Comparison of ENCODE assay signal across 15 mouse cellular contexts in genomic region chr15:83427294-83428163, GRCm38 (mm10). TPM values are rescaled to one million over a fixed set of nuclear protein-coding genes. Genes with fewer than 3 reads are reported as not detected.
A peak's percentile ranks its signal among the peaks of the same experiment; 100 is the strongest.
DNase-seq lines count a peak whose midpoint lies in the region; ATAC-seq and TF ChIP-seq lines count a peak whose summit lies in the region.
"Had no signal": no experiment of that assay in that cellular context is flagged by ENCODE, and none has a peak within 500 bp of the region (broad histone marks: within the 10 kb centered on the region; RNA-seq: fewer than 3 reads in every experiment).

No protein-coding gene starts in this region.

- TF ChIP-seq CTCF in liver, adult 2 months (IDR thresholded peaks at IDR 0.05; ENCODE audit: low read depth, low read length): no peak
- TF ChIP-seq CTCF in liver, embryonic 14.5 days (IDR thresholded peaks at IDR 0.05; ENCODE audit: low read depth): peak; percentile 48

- H3K36me3 ChIP-seq in liver, adult 2 months (ENCODE audit: control insufficient read depth, insufficient read depth, low read length): no peaks in the 10 kb centered on the region
- H3K36me3 ChIP-seq in liver, embryonic 14.5 days (replicated peaks; ENCODE audit: control insufficient read depth, insufficient read depth, low read depth): no peaks in the 10 kb centered on the region; the same call in 1 of the 2 replicates
- no peaks in the 10 kb centered on the region for H3K36me3 ChIP-seq in splenic B cell, adult 2 months (ENCODE audit: control insufficient read depth, insufficient read depth, low read length, poor library complexity, severe bottlenecking)
- H3K36me3 ChIP-seq: embryonic facial prominence, embryonic 13.5 days; hindbrain, embryonic 15.5 days; kidney, embryonic 15.5 days had no signal

- peak; percentile 61 for DNase-seq in liver, adult 2 months (ENCODE audit: extremely low read depth, low read depth, low spot score)
- no peak for DNase-seq in liver
- DNase-seq in MN1 (ENCODE audit: low spot score): peak; percentile 44
- no peak for DNase-seq in liver, embryonic 14.5 days (ENCODE audit: low read depth in 3 of 3, low spot score in 3 of 3)
- DNase-seq in splenic B cell, adult 2 months (ENCODE audit: low read depth, low spot score): peak; percentile 45
- no peak for DNase-seq in frontal cortex, postnatal 25 days (ENCODE audit: low spot score in 2 of 2)
- DNase-seq in ovary, postnatal 36 days (ENCODE audit: low spot score): no peak
- DNase-seq: gastrocnemius, postnatal 14 days; lung, postnatal 14 days; midbrain, embryonic 14.5 days; thymus, postnatal 25 days had no signal

- no peak overlapping the region for H3K9ac ChIP-seq in liver, adult 2 months (ENCODE audit: low read depth, low read length)
- peak overlapping the region; percentile 27; the same call in 1 of the 2 replicates for H3K9ac ChIP-seq in liver, embryonic 14.5 days (replicated peaks)
- H3K9ac ChIP-seq: embryonic facial prominence, embryonic 13.5 days; hindbrain, embryonic 15.5 days; kidney, embryonic 15.5 days had no signal

- no peak for TF ChIP-seq POLR2A in liver, adult 2 months (IDR thresholded peaks at IDR 0.05; ENCODE audit: extremely low read depth, insufficient read depth, low read length)

- peaks cover 14% of the 10 kb centered on the region for H3K4me1 ChIP-seq in liver, adult 2 months (ENCODE audit: control insufficient read depth, insufficient read depth, low read length)
- H3K4me1 ChIP-seq in liver, embryonic 14.5 days (replicated peaks; ENCODE audit: control insufficient read depth in 2 of 2, insufficient read depth in 2 of 2, low read length in 1 of 2): peaks cover 81 to 93% of the 10 kb centered on the region in 2 experiments

- H3K4me3 ChIP-seq in liver, adult 2 months (ENCODE audit: insufficient read depth, low read depth, low read length): no peak overlapping the region
- no peak overlapping the region for H3K4me3 ChIP-seq in liver, embryonic 14.5 days (ENCODE audit: insufficient read depth in 1 of 2, low read depth in 2 of 2, low read length in 2 of 2)
- H3K4me3 ChIP-seq: embryonic facial prominence, embryonic 13.5 days; hindbrain, embryonic 15.5 days; kidney, embryonic 15.5 days had no signal

- TF ChIP-seq EP300 in liver, embryonic 14.5 days (IDR thresholded peaks at IDR 0.05; ENCODE audit: low read depth): no peak

- no peak overlapping the region for H3K27ac ChIP-seq in liver, adult 2 months (replicated peaks; ENCODE audit: insufficient read depth, low read depth, low read length)
- H3K27ac ChIP-seq in liver, embryonic 14.5 days: peak overlapping the region; percentile 48; the same call in 1 of the 2 replicates
- H3K27ac ChIP-seq: embryonic facial prominence, embryonic 13.5 days; hindbrain, embryonic 15.5 days had no signal

- H3K9me3 ChIP-seq in liver, embryonic 14.5 days (ENCODE audit: control insufficient read depth, low read length): no peaks in the 10 kb centered on the region
- H3K9me3 ChIP-seq: embryonic facial prominence, embryonic 13.5 days; G1E; hindbrain, embryonic 15.5 days; kidney, embryonic 15.5 days had no signal

- H3K27me3 ChIP-seq in liver, adult 2 months (ENCODE audit: control insufficient read depth, insufficient read depth, low read length): no peaks in the 10 kb centered on the region
- H3K27me3 ChIP-seq in liver, embryonic 14.5 days (ENCODE audit: control insufficient read depth, insufficient read depth, low read length): no peaks in the 10 kb centered on the region
- no peaks in the 10 kb centered on the region for H3K27me3 ChIP-seq in splenic B cell, adult 2 months (ENCODE audit: control insufficient read depth, insufficient read depth, low read length, poor library complexity, severe bottlenecking)
- H3K27me3 ChIP-seq: embryonic facial prominence, embryonic 13.5 days; hindbrain, embryonic 15.5 days; kidney, embryonic 15.5 days had no signal

- peaks cover 44% of the 10 kb centered on the region for H3K79me2 ChIP-seq in liver, adult 2 months (ENCODE audit: control insufficient read depth, insufficient read depth, low read length)

- ATAC-seq in liver, embryonic 14.5 days (ENCODE audit: insufficient read depth): no peak

- peak overlapping the region; percentile 70 for H3K4me2 ChIP-seq in liver, embryonic 14.5 days (ENCODE audit: low read depth)
- H3K4me2 ChIP-seq: embryonic facial prominence, embryonic 13.5 days; hindbrain, embryonic 15.5 days; kidney, embryonic 15.5 days had no signal

- 59% methylated on average over 9 of the region's 9 CpGs for WGBS in liver, adult 2 months
- 69% methylated on average over 8 of the region's 9 CpGs for WGBS in liver, embryonic 14.5 days (ENCODE audit: insufficient replicate concordance)

RNA-seq across cellular contexts. Expression of gene Pacsin2, which starts 36.9 kb away (rescaled TPM):
- 34.0 and 34.9 TPM in 2 replicates for total RNA-seq in liver, adult 2 months (2014; rRNA removed)
- 28.9 and 29.1 TPM in 2 replicates for polyA plus RNA-seq in liver, adult 2 months (2012; rRNA removed)
- polyA plus RNA-seq in liver, embryonic 14.5 days (2012; rRNA removed): 30.1 and 39.7 TPM in 2 replicates
- polyA plus RNA-seq in liver, embryonic 14.5 days (2014; fragmentation: Nextera tagmentation; extraction: Ambion mirVana): 32.8 and 37.6 TPM in 2 replicates

Comparison
In these comparisons a context has a peak if more than half of its experiments do, and no peak if none do; other contexts are left out.
1. DNase-seq: peak in liver, adult 2 months (single experiment), MN1 (single experiment) and splenic B cell, adult 2 months (single experiment); none in liver (single experiment), liver, embryonic 14.5 days (0 of 3), frontal cortex, postnatal 25 days (0 of 2) and ovary, postnatal 36 days (single experiment).